Mouse (Mus musculus) layer of hippocampus, adult 2 months (tissue): Measurements from ENCODE around the gene Adam12. TPM values are rescaled to one million over a fixed set of nuclear protein-coding genes. Genes with fewer than 3 reads are reported as not detected.

Experiments
- DNase-seq, 2 experiments: peaks; one replicate each; pipeline ENCODE4 v3.0.0; 2022; ENCODE audit warnings: low spot score in 2 of 2
- H3K27ac ChIP-seq: fragments of 200-600 bp; 2 replicates; pipeline ENCODE4 v1.8.1; 2022
- H3K4me3 ChIP-seq: fragments of 200-600 bp; 2 replicates; pipeline ENCODE4 v1.8.1; 2022; ENCODE audit warnings: mild to moderate bottlenecking
- CTCF ChIP-seq: fragments of 200-600 bp; conservative IDR thresholded peaks from 2 replicates; pipeline ENCODE4 v1.8.1; 2022; ENCODE audit warnings: antibody characterized with exemption, mild to moderate bottlenecking, moderate library complexity
- total RNA-seq, 2 experiments: library from RNA; stranded (reverse); gene quantifications; 2 replicates each; pipeline ENCODE4 v1.2.3; 2021

Gene Adam12
- total RNA-seq, 2 experiments from 2014 or later, result 7.8 to 9.0 TPM

GRCm38 (mm10) chr7:134163751-134164150, 68.2 kb downstream of the Adam12 start:
- no peak overlapping the region for H3K27ac ChIP-seq
- no peak overlapping the region for H3K4me3 ChIP-seq
- DNase-seq, result no peak
- no peak for TF ChIP-seq CTCF

- no peak for TF ChIP-seq CTCF
- no peak overlapping the region for H3K27ac ChIP-seq
- no peak overlapping the region for H3K4me3 ChIP-seq
- no peak for DNase-seq
Measured at GRCm38 (mm10) chr7:134162886-134163285, 69.1 kb downstream of the Adam12 start.

- H3K4me3 ChIP-seq, result no peak overlapping the region
- no peak for DNase-seq
- TF ChIP-seq CTCF, result no peak
- no peak overlapping the region for H3K27ac ChIP-seq
Measured at GRCm38 (mm10) chr7:134159608-134160007, 72.3 kb downstream of the Adam12 start.

- H3K4me3 ChIP-seq, result no peak overlapping the region
- DNase-seq, result no peak
- TF ChIP-seq CTCF, result no peak
- H3K27ac ChIP-seq, result no peak overlapping the region
Measured at GRCm38 (mm10) chr7:134151330-134151729, 80.6 kb downstream of the Adam12 start.

GRCm38 (mm10) chr7:134150305-134150704, 81.6 kb downstream of the Adam12 start:
- no peak for TF ChIP-seq CTCF

GRCm38 (mm10) chr7:134149351-134149750, 82.6 kb downstream of the Adam12 start:
- no peak overlapping the region for H3K27ac ChIP-seq
- H3K4me3 ChIP-seq, result no peak overlapping the region
- no peak for DNase-seq
- TF ChIP-seq CTCF, result no peak

More at GRCm38 (mm10) chr7:134150305-134150704, 81.6 kb downstream of the Adam12 start:
- Histone ChIP-seq H3K4me3 (no peak overlapping the region), H3K27ac (no peak overlapping the region)
- no peak for DNase-seq

- Histone ChIP-seq H3K27ac (no peak overlapping the region), H3K4me3 (no peak overlapping the region)
- TF ChIP-seq CTCF, result no peak
- DNase-seq, result no peak
Measured at GRCm38 (mm10) chr7:134147561-134147960, 84.4 kb downstream of the Adam12 start.

- TF ChIP-seq CTCF, result no peak
- H3K4me3 ChIP-seq, result no peak overlapping the region
- DNase-seq, result no peak
- H3K27ac ChIP-seq, result no peak overlapping the region
Measured at GRCm38 (mm10) chr7:134146821-134147220, 85.1 kb downstream of the Adam12 start.

- TF ChIP-seq CTCF, result no peak
- Histone ChIP-seq H3K27ac (no peak overlapping the region), H3K4me3 (no peak overlapping the region)
- no peak for DNase-seq
Measured at GRCm38 (mm10) chr7:134144111-134144510, 87.8 kb downstream of the Adam12 start.

GRCm38 (mm10) chr7:134139291-134139949, 92.5 kb downstream of the Adam12 start:
- Histone ChIP-seq H3K4me3 (no peak overlapping the region), H3K27ac (0 out of 2 replicates have a peak overlapping the region, but pooled peaks have one; percentile 49)
- TF ChIP-seq CTCF, result no peak
- no peak for DNase-seq

- no peak for DNase-seq
- TF ChIP-seq CTCF, result no peak
- Histone ChIP-seq H3K4me3 (no peak overlapping the region), H3K27ac (no peak overlapping the region)
Measured at GRCm38 (mm10) chr7:134132323-134132722, 99.6 kb downstream of the Adam12 start.

GRCm38 (mm10) chr7:134128087-134128522, 103.8 kb downstream of the Adam12 start:
- Histone ChIP-seq H3K27ac (no peak overlapping the region), H3K4me3 (no peak overlapping the region)
- no peak for DNase-seq
- no peak for TF ChIP-seq CTCF

GRCm38 (mm10) chr7:134121397-134121796, 110.5 kb downstream of the Adam12 start:
- Histone ChIP-seq H3K27ac (no peak overlapping the region), H3K4me3 (no peak overlapping the region)
- TF ChIP-seq CTCF, result no peak
- DNase-seq, result peak in 1 of 2 experiments; percentile 9

GRCm38 (mm10) chr7:134115438-134115837, 116.5 kb downstream of the Adam12 start:
- no peak for TF ChIP-seq CTCF
- H3K4me3 ChIP-seq, result no peak overlapping the region
- no peak for DNase-seq
- no peak overlapping the region for H3K27ac ChIP-seq
